Mouse (Mus musculus) G1E (cell line): ENCODE data around the gene Map1b.

ENCODE experiments used
- CTCF ChIP-seq: IDR thresholded peaks from 2 replicates; pipeline ENCODE4 v1.5.1; 2012; ENCODE audit warnings: low read depth, low read length, inconsistent platforms, mixed read lengths
- GATA1 ChIP-seq: IDR thresholded peaks from 2 replicates; pipeline ENCODE4 v1.6.1; 2012; ENCODE audit warnings: borderline replicate concordance, low read length, inconsistent platforms, mixed read lengths
- TAL1 ChIP-seq: conservative IDR thresholded peaks from 2 replicates; pipeline ENCODE4 v1.6.1; 2012; ENCODE audit warnings: low read depth, low read length, inconsistent platforms, mixed read lengths

GRCm38 (mm10) chr13:99517836-99518235, 1.5 kb upstream of the Map1b start:
- TF ChIP-seq CTCF = no peak
- no peak for TF ChIP-seq GATA1
- TF ChIP-seq TAL1 = no peak
